Mouse (Mus musculus): Measurements from ENCODE around the gene Hist1h4b.

GRCm38 (mm10) chr13:23804532-23804931 lies 47.7 kb downstream of the Hist1h4b start:
- TF ChIP-seq CTCF (IDR thresholded peaks at IDR 0.05; ENCODE audit: extremely low read depth, insufficient read depth, insufficient read length, insufficient replicate concordance) (no peak), POLR2A (IDR thresholded peaks at IDR 0.05; ENCODE audit: low read depth, low read length) (no peak)

All from spleen, adult 2 months (tissue).